Mouse (Mus musculus): ENCODE measurements around the gene Naaladl2. TPM values are rescaled to one million over a fixed set of nuclear protein-coding genes. Genes with fewer than 3 reads are reported as not detected.

The Naaladl2 gene
- total RNA-seq, 2 experiments from 2014 or later: 2.0 to 2.3 TPM

- DNase-seq: no peak
Observed at GRCm38 (mm10) chr3:24942170-24942569, 201.9 kb downstream of the Naaladl2 start.

- DNase-seq: no peak
Observed at GRCm38 (mm10) chr3:24938507-24939182, 205.4 kb downstream of the Naaladl2 start.

GRCm38 (mm10) chr3:24921811-24922210, 222.2 kb downstream of the Naaladl2 start:
- DNase-seq: no peak

GRCm38 (mm10) chr3:24921401-24921800, 222.7 kb downstream of the Naaladl2 start:
- no peak for DNase-seq

- DNase-seq: no peak
Observed at GRCm38 (mm10) chr3:24905425-24905960, 238.6 kb downstream of the Naaladl2 start.

DNA sequence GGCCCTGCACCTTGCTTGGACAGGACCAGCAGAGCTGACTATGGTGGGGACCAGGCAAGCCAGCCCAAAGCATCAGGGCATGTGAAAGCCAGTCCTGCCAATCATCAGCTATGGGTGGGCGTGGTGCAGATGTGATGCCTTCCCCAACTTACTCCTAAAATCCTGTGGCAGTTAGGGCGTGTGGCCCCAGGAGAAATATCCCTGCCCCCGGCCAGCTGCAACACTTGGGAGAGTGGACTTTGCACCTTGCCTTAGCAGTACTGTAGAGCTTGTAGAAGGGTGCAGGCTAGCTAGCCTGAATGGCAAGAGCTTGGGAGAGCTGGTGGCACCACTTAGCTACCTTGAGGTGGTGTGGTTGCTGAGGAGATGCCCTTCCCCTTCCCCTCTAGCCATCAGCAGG, 255.3 kb downstream of the Naaladl2 start:
- no peak for DNase-seq

- no peak for DNase-seq
Observed at GRCm38 (mm10) chr3:24872254-24872653, 271.8 kb downstream of the Naaladl2 start.

DNA sequence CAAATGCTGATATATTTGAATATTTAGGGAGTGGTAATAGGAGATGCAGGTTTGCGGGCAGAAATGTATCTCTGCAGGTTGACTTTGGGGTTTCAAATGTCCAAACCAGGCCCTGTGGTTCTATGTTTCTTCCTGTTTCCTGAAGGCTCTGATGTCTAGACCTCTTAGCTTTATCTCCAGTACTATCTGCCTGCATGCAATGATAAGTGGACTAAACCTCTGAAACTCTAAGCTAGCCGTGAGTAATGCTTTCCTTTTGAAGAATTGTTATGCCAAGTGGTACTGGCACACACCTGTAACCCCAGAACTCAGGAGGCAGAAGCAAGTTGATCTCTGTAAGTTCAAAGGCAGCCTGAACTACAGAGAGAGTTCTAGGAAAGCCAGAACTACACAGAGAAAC, 291.1 kb downstream of the Naaladl2 start:
- no peak for DNase-seq

- DNase-seq: no peak
Observed at GRCm38 (mm10) chr3:24796739-24797138, 347.3 kb downstream of the Naaladl2 start.

- no peak for DNase-seq
Observed at GRCm38 (mm10) chr3:24787451-24788148, 356.5 kb downstream of the Naaladl2 start.

DNA sequence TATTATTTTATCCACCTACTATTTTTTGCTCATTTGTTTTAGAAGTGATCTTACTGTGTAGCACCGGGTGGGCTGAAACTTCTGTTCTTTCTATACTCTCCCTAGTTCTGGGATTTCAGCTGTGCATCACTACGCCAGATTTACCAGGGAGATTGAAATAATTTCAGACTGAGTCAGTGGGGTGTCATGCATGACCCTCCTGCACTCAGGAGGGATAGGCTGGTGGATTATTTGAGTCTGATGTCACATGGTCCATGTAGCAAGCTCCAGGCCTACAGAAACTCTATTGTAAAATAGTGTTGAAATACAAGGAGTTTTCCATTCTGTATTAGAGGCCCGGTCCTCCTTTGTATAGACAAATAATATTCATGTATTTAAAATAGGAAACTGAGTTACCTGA, 360.0 kb downstream of the Naaladl2 start:
- no peak for DNase-seq

DNA sequence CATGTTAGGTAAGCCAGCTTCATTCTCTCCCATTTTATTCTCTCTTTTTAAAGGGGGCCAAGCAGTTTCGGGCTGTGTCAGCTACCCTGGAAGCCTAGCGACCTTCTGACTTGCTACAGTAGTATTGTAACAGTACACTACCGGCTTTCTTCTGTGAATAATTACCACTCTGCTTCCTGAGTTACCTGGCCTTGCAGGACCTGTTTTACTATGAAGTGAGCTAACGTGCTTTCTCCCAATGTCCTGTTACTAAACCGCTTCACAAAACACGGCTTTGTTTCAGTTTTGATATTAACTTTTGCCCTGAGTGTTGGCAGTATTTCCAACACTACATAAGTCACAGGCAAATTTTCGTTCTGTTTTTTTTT, 360.6 kb downstream of the Naaladl2 start:
- no peak for DNase-seq

DNA sequence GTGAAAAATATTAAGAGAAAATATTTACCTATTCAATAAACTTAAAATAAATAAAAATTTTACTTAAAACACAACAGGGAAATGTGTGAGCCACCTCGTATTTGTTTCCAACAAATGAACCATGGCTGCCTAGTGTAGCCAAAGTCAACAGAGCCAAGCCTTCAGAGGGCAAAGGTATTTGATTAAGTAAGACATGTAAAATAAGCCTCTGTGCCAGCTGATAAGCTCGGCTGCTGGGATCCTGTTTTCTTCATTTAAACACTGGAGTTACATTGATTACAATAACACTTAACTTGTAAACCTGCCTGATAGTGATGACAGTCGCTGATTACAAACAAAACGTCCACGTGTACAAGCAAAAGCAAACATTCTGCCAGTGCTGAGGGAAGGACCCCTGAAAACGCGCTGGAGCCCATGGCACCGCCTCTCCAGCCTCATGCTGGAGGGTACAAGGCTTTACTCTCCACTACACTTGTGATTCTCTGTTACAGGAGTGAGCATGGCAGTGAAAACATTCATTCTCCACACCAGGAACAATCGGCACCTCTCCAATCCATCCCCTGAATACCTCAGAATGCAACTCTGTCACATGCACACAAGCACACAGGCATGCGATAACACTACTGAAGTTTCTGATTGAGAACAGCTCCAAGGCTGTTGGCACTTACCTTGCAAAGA, 361.1 kb downstream of the Naaladl2 start:
- DNase-seq: no peak

GRCm38 (mm10) chr3:24781687-24782086, 362.4 kb downstream of the Naaladl2 start:
- DNase-seq: no peak

DNA sequence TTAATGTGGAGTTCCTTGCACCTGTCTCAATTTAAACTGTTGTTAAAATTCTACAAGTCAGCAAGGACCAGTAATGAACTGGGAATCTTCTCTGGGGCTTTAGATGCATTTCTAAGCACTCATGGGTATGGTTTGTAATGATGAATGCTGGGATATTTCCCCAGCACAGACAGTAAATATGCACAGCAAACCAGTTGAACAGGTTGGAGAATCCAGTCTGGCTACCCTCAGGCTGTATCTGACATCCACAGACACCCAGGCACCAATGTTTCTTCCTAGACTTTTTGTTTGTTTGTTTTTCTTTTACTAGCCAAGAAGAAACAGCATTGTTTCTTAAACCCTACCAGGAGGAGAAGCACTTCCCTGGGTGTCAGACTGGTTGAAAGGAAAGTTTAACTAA, 365.6 kb downstream of the Naaladl2 start:
- no peak for DNase-seq

DNA sequence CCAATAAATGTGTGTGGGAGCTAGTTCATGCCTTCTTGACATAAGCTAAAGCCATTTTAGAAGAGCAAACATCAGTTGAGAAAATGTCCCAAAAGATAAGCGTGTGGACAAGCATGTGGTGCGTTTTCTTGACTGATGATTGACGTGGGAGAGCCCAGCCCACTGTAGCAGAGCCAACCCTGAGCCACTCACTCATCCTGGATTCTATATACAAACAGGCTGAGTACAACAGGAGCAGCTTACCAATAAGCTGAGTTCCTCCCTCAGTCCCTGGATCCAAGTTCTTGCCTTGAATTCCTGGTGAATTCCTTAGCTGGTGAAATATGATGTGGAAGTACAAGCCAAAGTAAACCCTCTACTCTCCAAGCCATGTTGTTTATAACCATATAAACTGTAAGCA, 395.0 kb downstream of the Naaladl2 start:
- DNase-seq: no peak

- no peak for DNase-seq
Observed at GRCm38 (mm10) chr3:24747182-24747856, 396.7 kb downstream of the Naaladl2 start.

DNA sequence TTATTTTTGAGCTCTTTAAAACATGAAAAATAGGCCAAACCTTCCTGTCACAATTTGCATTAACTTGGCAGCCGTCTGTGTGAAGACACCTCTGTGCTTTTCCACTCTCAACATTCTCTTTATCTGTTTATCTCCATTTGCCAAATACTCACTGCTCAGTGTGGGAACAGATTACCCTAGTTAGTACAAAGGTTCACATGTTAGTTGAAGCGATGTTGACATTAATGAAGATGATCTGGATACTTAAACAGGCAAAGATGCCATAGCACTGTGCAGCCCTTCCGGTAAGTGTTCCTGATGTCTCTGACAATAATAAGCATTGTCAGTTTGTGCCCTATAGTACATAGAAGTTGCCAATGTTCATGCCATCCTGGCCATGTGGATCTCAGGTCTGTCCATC, 400.1 kb downstream of the Naaladl2 start:
- DNase-seq: no peak

GRCm38 (mm10) chr3:24719181-24719749, 424.8 kb downstream of the Naaladl2 start:
- DNase-seq: no peak

DNA sequence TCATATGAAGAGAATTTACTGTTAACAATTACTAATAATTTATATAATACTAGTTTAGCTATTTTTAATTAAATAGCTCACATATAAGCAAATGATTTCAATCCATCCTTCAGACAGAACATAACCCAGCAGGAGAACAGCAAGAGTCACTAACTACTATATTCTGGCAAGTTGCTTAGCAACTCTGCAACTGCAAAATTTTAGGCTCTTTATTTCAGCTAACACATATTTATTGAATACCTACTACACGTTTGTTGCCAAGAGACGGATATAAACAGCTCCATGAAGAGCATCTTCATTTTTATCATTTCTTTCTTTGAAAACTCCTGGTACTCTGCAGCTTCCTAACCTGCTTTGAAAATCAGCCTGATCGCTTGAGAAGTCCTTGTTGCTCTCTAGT, 429.3 kb downstream of the Naaladl2 start:
- DNase-seq: no peak

DNA sequence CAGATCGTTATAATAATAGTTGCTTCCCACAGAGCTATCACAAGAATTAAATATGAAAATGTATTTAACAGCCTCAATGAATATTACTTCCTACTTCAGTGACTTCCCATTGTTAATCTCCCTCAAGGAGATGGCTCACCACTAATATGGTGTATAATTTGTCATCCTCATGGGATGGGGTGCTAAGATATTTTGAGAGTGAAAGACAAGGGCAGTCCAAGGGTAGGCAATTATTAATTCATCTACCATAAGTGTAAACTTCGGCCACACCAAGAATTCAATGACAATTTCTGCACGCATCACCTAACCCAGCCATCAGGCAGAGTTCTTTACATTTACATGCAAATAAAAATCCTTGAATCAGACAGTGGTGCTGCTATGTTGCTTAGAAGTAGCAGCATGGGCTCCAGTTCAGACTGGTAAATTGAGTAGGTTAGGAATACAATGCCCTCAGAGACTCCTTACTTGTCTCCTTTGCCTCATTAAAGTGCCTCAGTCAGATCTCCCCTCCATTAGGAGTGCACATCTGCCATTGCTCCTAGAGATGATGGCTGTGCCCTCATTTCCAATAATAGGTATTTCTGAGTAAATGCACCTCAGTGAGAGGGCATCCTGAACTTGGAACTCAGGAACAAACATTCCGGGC, 438.2 kb downstream of the Naaladl2 start:
- DNase-seq: no peak
